Mouse (Mus musculus) T-helper 17 cell (primary cell): ENCODE results near the gene Rap1gds1.

Source experiments
- in situ Hi-C, 2 experiments: fragments of 300-600 bp; cut with MboI, MseI; formaldehyde crosslinking; loops; 1 replicate in 1 of 2; 2 replicates in 1 of 2; pipeline ENCODE4 v1.15.1; 2025; ENCODE audit warnings: high pct_unique_total_duplicates in 2 of 2

Gene Rap1gds1

DNA sequence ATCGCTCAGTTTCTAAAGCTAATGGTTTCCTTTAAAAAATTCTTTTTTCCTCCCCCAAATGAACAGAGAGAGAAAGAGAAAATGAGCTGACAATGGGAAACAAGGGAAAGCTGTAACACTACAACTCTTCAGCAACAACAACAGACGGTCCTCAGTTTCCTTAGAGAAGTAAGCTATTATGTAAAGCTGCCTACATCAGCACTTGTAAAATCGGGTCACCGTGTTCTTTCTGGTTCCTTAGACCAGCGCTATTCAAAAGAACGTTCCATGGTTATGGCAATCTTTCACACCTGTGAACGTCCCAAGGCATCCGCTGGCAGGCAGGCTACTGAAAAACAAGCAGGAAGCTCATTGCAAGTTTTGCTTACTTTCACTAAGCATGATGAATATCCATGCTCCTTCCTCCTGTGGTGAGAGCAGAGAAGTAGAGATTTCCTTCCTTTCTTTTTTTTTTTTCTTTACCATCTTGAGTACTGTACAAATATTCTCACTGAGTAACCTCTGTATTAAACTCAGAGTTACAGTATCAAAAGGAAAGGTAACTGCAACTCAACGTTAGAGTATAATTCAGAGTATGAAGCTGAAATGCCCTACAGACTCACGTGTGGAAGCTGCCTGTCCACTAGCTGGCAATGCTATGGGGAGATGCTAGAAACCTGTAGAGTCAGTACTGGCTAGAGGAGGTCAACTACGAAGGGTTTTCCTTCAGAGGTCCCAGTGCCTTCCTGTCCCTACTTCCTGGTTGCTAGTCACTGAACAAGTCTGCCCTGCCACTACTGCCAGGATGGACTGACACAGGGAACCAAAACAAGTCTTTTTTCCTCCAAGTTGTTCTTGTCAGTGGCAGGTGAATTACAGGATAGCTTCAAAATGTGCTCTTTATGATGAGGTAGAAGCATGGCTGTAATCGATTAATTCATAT is 26.0 kb downstream of the Rap1gds1 start:
- in situ Hi-C loops = no loop called here

DNA sequence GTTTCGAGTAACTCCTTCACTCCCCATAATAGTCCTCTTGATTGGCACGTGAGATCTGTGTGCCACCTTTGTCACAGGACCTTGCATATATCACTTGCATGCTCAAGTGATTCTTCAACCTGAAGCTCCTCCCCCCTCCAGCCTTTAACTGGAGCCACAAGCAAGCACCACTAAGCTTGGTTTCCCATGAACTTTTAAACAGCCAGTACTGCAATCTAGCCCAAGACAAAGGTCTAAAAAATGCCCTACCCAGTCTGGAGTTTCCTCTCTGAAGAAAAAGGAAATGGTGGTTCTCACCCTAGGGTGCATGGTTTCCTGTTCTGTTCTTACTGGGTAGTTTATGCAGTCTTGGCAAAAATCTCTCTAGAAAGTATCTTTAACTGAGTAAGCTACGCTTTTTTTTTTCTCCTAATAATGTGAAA is 32.6 kb downstream of the Rap1gds1 start:
- in situ Hi-C loops = no loop called here

DNA sequence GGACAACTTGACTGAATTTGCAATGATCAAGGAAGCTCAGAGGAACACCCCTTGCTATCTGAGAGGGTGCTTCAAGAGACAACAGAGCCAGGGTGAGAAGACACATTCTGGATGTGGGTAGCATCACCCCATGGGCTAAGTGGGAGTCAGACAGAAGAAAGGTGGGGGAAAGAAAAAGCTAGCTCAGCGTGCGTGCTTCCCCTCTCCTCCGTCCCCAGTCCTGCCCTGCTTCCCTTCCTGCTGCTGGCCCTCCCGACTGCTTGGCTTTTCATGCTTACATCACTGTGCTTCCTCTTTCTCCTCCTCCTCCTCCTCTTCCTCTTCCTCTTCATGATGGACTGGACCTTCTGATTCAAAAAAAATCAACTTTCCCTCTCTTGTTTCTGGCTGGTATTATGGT is 33.1 kb downstream of the Rap1gds1 start:
- in situ Hi-C loops = no loop called here

DNA sequence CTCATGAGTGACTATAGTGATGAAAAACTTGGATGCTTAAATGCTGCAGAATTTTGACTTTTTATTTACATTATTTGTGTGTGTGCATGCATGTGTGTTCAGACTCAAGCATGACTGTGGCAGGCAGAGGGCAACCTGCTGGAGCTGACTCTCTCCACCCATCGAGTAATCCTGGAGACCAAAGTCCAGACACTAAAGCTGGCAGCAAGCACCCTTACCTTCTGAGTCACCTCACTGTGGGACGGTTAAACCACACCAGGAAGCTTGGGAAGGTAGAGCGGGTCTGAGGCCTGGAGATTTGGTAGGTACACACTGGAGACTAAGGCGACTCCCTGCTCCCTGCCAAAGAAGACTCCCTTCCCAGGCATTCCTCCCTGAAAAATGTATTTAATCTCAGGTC is 38.0 kb downstream of the Rap1gds1 start:
- in situ Hi-C loops = no loop called here

DNA sequence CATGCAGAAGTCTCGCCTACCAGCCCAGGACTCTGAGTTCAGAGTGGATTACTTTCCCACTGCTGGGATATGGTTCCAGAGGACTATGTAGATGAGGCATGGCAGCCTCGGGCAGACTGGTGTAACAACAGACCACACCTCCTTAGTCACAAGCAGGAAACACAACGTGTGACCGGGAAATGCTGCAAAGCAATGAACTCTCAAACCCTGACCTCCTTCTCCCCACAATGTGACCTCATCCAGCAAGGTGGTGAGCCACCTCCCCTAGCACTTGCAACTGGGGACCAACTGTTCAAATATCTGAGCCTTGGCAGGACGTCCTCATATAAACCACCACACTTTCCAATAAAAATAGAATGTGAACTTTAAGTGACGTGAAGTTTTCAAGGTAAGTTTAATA is 41.8 kb downstream of the Rap1gds1 start:
- in situ Hi-C loops = no loop called here

DNA sequence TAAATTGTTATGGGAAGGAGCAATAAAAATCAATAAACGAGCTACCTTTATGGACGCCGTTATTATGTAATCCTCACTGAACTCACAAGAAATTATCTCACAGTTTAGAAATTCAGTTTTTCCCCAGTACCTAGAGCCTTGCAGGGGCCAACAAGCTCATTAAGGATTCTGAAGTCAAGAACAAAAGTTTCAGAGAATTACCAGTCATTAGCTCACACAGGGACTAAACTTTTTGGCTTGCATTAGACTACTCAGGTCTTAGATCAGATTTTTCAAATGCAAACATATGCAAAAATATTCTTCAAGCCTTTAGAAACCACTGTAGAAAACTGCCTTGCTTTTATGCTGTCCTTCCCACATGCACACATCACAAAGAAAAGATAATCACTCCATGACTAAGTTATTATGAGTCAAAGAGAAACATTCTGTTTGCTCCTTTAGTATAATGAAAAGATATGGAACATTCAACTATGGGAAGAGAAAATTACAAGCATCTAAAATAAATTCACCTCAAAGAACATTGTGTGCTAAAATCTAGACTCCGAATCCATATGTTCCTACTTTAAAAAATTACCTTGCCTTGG is 44.3 kb downstream of the Rap1gds1 start:
- in situ Hi-C loops = no loop called here

DNA sequence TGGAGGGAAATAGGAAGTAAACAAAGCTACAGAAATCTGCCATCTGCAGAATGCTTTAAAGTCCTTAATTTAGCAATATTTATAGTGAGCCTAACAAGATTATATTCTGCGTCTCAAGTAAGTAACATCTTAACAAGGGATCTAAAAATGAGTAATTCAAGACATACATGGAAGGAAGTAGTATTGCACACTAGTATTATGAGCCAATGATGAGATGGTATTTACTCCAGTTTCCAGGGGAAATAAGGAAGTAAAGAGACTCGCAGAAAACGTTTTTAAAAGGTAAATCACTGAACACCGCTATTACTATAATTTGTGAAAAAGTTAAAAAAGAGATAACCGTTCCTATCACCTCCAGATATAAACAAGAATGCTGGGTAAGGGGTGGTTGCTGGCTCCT is 49.9 kb downstream of the Rap1gds1 start:
- in situ Hi-C loops = no loop called here

DNA sequence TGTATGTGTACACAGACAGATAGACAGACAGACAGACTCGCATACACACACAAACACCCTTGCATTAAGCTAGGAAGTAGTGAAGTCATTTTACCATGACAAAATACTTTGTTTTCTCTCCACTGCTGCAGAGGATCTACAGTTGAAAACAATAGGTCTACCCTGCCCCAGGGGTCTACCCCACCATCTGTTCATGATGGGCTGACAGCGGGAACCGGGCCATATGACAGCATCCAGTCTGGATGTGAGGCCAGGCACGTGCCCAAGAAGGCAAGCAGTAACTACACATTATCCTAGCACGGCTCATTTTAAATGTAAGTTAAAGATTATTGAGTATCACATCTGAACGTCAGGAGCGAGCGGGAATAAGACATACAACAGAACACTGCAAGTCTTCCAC is 51.4 kb downstream of the Rap1gds1 start:
- in situ Hi-C loops = no loop called here

DNA sequence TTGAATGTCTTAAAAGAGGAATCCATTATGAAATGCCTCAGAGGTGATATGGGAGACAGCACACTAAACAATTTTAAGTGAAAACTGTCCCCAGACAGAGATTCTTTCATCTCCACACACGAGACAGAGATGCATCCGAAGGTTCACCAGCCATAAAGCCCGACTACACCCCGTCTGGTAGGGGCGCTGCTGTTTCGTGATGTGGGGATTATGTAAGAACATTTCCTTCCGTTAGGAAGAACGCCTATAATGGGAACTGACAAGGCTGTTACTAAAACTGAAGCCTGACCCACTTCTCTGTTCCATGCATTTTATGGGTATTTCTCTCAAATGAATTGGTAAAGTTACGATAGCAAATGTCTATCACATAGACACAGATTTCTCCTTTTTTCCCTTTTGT is 62.6 kb downstream of the Rap1gds1 start:
- in situ Hi-C loops = no loop called here

DNA sequence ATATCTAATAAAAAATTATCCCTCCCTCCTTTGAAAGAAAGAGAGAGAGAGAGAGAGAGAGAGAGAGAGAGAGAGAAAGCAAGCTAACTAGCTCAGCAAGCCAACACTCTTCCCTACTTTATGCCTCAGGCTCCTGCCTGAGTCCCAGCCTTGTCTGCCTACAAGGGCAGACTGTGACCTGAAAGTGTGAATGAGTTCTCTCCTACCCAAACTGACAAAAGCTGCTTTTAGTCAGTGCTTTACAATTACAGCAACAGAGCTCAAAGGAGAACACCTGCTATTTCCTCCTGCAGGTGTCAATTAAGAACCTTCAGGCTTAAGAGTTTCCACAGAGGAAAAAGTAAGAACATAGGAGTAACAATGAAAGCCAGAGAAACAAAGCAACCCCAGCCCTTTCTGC is 69.3 kb downstream of the Rap1gds1 start:
- in situ Hi-C loops = no loop called here

DNA sequence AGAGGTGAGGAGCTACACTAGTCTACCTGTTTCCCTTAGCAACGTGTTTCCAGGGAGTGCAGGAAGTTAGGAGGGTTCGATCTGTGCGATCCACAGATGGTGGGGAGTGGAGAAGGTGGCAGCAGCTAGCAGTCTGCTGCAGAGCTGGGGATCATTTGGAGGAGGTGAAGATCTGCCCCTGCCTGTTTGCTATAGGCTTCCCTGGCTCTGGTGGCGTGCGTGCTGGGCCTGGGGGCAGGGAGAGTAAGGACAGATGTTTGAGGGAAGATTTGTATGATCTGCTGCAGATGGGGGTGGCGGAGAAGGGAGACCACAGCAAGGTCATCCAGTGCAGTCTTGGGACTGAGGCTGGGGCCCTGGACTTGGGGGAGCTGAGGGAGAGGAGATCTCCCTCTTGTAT is 72.2 kb downstream of the Rap1gds1 start:
- in situ Hi-C loops = no loop called here

DNA sequence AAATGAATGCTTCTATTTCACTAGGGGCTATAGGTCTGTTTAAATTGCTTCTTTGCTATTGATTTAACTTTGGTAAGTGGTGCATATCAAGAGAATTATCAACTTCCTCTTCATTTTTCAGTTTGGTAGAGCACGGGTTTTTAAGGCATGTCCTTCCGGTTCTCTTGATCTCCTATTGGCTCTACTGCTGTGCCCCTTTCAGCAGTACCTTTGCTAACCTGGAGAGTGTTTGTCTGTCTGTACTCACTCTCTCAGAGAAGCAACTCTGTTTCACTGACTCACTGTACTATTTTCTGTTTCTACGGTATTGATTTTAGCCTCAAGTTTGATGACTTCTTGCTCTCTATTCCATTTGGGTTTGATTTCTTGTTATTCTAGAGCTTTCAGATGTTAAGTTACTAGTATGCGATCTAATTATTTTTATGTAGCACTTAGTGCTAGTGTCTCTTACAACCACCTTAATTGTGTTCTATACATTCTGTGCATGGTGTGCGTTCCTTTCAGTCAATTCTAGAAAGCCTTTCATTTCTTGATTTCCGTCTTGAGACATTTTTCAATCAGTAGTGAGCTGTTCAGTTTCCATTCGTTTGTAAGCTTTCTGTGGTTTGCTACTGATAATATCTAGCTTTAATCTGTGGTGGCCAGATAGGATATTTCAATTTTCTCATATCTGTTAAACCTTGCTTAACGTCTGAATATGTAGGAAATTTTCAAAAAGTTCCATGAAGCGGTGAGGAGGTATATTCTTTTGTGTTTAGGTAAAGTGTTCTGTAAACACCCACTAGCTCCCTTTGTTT is 74.7 kb downstream of the Rap1gds1 start:
- in situ Hi-C loops = no loop called here

DNA sequence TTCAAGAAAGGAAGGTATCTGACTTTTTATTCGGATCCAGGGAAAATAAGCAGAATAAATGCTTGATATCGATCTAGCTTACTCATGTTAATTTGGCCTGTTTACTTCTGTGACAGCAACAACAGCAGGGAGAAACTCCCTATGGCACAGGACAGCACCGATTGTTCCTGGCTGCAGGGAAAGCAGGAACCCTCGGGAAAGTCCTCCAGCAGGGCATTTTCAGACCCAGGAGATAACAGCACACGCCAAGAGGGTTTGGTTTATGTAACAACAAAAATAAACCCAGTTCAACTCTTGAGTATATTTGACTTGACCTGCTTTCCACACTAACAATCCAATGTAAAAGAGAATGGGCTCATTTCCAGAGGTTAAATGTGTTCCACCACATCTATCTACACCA is 81.5 kb downstream of the Rap1gds1 start:
- in situ Hi-C loops = no loop called here

DNA sequence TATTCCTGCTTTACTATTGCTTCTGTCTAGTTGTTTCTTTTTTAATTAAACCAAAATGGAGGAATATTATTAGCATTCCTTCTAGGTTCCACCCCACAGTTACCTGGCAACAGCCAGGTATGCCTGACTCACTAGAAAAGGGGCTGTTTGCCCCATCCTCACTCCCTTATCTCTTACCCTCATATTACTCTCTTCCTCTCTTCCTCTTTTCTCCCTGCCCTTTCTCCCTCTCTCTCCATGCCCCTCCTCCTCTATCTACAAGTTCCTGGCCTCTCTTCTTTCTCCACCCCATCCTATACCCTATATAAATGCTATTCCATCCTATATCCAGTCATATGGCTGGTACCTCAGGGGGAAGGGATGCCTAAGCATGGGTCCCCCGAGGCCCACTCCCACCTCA is 83.6 kb downstream of the Rap1gds1 start:
- in situ Hi-C loops = no loop called here

DNA sequence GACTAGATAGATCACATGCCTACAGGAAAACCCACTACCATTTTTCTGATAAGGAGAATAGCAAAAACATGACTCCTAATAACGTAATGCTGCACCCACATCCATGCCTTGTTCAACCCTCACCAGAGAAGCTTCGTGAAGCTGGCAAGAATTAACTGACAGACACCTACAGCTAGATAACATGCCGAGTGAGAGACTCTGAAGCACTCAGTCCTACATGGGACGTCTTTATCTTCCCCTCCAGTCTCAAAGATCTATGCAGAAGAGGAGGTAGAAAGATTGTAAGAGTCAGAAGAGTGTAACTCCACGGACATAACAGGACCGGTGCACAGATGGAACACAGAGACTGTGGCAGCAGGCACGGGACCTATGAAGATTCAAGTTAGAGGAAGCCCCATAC is 85.9 kb downstream of the Rap1gds1 start:
- in situ Hi-C loops = loop anchor here in 1 of 2 experiments (5.0 kb wide), 1 partner anchor 47 kb away; no protein-coding TSS in a partner anchor

DNA sequence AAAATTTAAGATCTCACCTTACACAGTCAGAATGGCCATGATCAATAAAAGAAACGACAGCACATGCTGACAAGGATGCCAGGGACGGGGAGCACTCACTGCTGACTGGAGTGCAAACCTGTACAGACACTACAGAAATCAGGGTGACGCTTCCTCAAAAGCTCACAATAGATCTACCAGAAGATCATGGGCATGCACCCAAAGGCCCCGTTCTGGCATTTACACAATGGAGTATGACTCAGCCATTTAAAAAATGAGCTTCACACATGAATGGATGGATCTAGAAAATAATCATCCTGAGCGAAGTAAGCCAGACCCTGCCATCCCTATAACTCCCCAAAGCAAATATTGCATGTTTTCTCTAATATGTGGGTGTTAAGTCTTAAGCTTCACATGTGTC is 87.0 kb downstream of the Rap1gds1 start:
- in situ Hi-C loops = loop anchor here in 1 of 2 experiments (5.0 kb wide), 1 partner anchor 46 kb away; no protein-coding TSS in a partner anchor

DNA sequence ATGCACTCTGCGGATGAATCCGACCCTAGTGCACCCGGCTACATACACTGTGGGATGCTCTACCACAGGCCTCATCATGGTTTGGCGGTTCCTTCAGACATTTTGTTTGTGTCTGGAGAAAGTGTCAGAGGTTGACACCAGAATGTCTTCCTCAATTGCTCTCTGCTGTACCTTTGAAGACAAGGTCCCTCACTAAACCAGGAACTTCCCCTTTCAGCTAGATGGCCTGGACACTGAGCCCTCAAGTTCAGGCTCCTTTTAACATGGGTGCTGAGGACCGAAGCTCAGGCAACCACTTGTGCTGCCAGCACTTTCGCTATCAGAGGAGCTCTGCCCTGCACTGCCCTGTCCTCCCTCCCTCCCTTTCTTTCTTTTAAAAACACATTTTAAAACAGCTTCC is 92.8 kb downstream of the Rap1gds1 start:
- in situ Hi-C loops = no loop called here

DNA sequence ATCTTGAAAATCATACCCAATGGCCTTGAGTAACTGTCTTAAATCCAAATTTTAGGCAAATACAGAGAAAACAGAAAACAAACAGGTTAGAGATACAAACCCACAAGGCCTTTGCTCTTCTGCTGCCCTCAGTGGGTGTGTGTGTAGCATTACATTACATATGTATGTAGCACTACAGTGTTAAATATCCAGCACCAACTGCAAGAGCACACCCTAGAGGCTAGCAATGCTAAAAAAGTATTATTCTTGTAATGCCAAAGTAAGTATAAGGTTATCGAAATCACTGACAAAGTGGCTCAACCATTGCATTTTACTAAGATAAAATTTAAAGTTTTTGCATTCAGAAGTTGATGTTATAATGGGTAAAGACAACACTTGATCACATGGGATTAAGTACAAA is 97.6 kb downstream of the Rap1gds1 start:
- in situ Hi-C loops = no loop called here

DNA sequence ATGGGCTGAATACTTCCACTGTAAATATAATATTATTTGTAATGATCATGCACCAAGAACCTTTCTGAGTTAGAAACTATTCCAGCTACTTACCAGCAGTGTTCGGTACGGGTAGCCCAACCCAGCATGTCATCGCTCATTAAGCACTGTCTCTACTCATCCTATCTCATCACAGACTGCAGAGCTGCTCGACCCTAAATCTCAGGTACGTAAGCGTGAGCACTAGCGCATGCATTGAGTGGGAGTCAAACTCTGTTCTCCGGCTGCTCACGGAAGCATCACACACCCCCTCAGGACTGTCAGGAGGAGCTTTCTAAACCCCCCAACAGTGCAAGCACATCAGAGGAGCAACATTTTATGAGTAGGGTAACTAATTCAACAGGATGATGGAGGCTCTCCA is 107.4 kb downstream of the Rap1gds1 start:
- in situ Hi-C loops = no loop called here

DNA sequence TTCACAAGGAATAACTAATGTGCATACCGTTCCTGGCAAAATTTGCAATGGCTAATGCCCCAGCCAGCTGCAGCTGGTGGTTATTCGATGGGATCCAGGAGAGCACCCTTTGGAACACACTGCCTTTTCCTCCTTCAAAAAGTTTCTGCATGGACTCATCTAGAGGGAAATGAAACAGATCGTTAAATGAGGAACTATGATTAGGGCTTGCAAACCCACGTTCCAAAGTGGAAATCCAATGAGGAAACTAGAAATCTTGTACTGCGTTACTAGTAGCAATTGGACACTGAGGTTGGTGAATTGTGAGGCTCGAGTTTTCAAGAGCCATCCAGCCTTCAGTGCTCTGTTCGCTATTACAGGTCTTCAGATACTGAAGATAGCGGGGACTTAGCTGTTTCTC is 116.5 kb downstream of the Rap1gds1 start:
- in situ Hi-C loops = no loop called here

DNA sequence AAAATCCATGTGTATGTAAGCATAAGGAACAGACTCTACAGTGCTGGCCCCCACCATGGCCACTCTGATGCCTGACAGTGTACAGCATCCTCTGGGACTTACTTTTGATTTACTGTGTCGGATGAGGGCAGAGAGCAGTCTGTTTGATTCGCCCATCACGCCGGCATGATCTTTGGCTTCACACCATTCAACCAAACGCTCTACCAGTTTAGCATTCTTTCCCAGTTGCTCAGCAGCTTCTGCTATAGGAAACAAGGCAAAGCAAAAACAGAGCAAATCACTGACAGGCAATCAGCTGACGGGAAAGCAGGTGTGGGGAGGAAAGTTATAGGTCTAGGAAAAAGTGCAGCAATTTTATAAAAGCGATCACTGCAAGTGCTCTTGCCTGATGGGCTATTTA is 119.8 kb downstream of the Rap1gds1 start:
- in situ Hi-C loops = no loop called here

DNA sequence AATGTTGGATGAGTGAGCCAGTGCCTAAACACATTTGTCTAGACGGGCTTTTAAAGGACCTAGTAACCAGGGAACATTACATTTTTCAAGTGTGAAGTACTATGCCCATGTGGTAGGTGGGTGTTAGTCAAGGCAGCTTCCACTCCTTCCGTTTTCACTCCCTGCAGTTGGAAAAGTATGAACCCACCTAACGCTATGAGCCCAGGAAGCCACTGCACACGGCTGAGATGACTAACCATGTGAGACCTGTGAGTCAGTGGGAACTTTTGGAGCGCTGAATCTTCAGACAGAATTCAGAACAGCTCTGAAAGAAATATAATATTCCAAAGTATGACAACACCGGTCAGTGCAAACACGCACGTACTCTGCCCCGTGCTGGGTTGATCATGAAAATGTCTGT is 125.9 kb downstream of the Rap1gds1 start:
- in situ Hi-C loops = no loop called here
